Mouse (Mus musculus): ENCODE measurements at regions not wholly inside any gene's neighbourhood (a gene's known extent, or its start where the extent isn't known, plus 50 kb on each side); places are given as distances from the start of the nearest gene placed in this dataset.

GRCm38 (mm10) chr2:75114375-75114774 lies 288.8 kb downstream of the Mtx2 start:
- ATAC-seq (ENCODE audit: insufficient read depth): no peak
- WGBS (ENCODE audit: insufficient replicate concordance): 25% methylated on average over 6 of the region's 6 CpGs

DNA sequence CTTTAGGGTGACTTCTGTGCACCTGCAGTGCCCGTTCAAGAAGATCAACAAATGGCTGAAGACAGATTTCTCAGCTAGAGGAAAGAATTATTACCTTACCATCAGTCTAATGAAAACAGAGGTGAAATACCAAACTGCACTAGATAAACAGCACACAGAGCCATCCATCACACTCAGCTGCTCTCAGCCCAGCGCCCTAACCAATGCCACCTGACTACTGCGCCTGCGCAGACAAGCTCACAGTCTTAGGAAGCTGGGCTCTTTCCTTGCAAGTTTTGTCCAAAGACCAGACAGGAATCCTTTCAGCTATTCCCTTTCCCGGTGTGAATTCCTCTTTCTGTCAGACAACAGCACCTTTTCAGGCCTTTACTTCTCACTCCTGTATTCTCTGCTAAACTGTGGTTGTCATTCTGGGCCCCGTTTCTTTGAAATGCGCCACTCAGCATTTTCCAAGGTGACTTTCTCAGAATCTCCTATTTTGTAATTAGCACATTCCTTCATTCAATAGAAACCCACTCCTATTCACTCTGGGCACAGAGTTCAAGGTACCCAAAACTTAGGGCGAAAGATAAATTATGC lies 292.8 kb downstream of the Mtx2 start:
- Histone ChIP-seq H3K36me3 (replicated peaks) (no peaks in the 10 kb centered on the region), H3K27me3 (no peaks in the 10 kb centered on the region), H3K9me3 (replicated peaks) (no peaks in the 10 kb centered on the region), H3K4me1 (replicated peaks) (no peaks in the 10 kb centered on the region), H3K4me2 (no peak overlapping the region), H3K27ac (replicated peaks) (no peak overlapping the region), H3K4me3 (replicated peaks) (no peak overlapping the region), H3K9ac (no peak overlapping the region)
- ATAC-seq (ENCODE audit: insufficient read depth): no peak
- WGBS (ENCODE audit: insufficient replicate concordance): 74% methylated on average over 8 of the region's 8 CpGs

More at GRCm38 (mm10) chr2:75114375-75114774, 288.8 kb downstream of the Mtx2 start:
- Histone ChIP-seq H3K4me2 (no peak overlapping the region), H3K27ac (replicated peaks) (no peak overlapping the region), H3K9me3 (replicated peaks) (no peaks in the 10 kb centered on the region), H3K27me3 (no peaks in the 10 kb centered on the region), H3K9ac (no peak overlapping the region), H3K36me3 (replicated peaks) (no peaks in the 10 kb centered on the region), H3K4me1 (replicated peaks) (no peaks in the 10 kb centered on the region), H3K4me3 (replicated peaks) (no peak overlapping the region)

GRCm38 (mm10) chr2:75119599-75119998 lies 294.0 kb downstream of the Mtx2 start:
- Histone ChIP-seq H3K9me3 (replicated peaks) (no peaks in the 10 kb centered on the region), H3K4me2 (no peak overlapping the region), H3K27ac (replicated peaks) (no peak overlapping the region), H3K4me3 (replicated peaks) (no peak overlapping the region), H3K36me3 (replicated peaks) (no peaks in the 10 kb centered on the region), H3K27me3 (no peaks in the 10 kb centered on the region), H3K4me1 (replicated peaks) (no peaks in the 10 kb centered on the region), H3K9ac (no peak overlapping the region)
- WGBS (ENCODE audit: insufficient replicate concordance): 70% methylated on average over 9 of the region's 9 CpGs
- no peak for ATAC-seq (ENCODE audit: insufficient read depth)

- no peak overlapping the region for H3K27ac ChIP-seq (replicated peaks)
- no peak for ATAC-seq (ENCODE audit: insufficient read depth)
- no peak overlapping the region for H3K9ac ChIP-seq
- H3K9me3 ChIP-seq (replicated peaks): no peaks in the 10 kb centered on the region
- H3K4me3 ChIP-seq (replicated peaks): no peak overlapping the region
- peaks cover 33% of the 10 kb centered on the region for H3K27me3 ChIP-seq
- peaks cover 4% of the 10 kb centered on the region; the same call in 1 of the 2 replicates for H3K4me1 ChIP-seq (replicated peaks)
- no peaks in the 10 kb centered on the region for H3K36me3 ChIP-seq (replicated peaks)
- 58% methylated on average over 10 of the region's 10 CpGs for WGBS (ENCODE audit: insufficient replicate concordance)
- no peak overlapping the region for H3K4me2 ChIP-seq
Observed at GRCm38 (mm10) chr2:75133298-75134080, 307.9 kb downstream of the Mtx2 start.

GRCm38 (mm10) chr2:75136618-75137017 lies 311.0 kb downstream of the Mtx2 start:
- H3K9ac ChIP-seq: no peak overlapping the region
- WGBS (ENCODE audit: insufficient replicate concordance): 25% methylated on average over 8 of the region's 8 CpGs
- no peak overlapping the region for H3K4me2 ChIP-seq
- no peak overlapping the region for H3K27ac ChIP-seq (replicated peaks)
- H3K4me1 ChIP-seq (replicated peaks): peaks cover 4% of the 10 kb centered on the region; the same call in 1 of the 2 replicates
- no peaks in the 10 kb centered on the region for H3K9me3 ChIP-seq (replicated peaks)
- no peaks in the 10 kb centered on the region for H3K36me3 ChIP-seq (replicated peaks)
- no peak overlapping the region for H3K4me3 ChIP-seq (replicated peaks)
- no peak for ATAC-seq (ENCODE audit: insufficient read depth)
- peaks cover 53% of the 10 kb centered on the region for H3K27me3 ChIP-seq

DNA sequence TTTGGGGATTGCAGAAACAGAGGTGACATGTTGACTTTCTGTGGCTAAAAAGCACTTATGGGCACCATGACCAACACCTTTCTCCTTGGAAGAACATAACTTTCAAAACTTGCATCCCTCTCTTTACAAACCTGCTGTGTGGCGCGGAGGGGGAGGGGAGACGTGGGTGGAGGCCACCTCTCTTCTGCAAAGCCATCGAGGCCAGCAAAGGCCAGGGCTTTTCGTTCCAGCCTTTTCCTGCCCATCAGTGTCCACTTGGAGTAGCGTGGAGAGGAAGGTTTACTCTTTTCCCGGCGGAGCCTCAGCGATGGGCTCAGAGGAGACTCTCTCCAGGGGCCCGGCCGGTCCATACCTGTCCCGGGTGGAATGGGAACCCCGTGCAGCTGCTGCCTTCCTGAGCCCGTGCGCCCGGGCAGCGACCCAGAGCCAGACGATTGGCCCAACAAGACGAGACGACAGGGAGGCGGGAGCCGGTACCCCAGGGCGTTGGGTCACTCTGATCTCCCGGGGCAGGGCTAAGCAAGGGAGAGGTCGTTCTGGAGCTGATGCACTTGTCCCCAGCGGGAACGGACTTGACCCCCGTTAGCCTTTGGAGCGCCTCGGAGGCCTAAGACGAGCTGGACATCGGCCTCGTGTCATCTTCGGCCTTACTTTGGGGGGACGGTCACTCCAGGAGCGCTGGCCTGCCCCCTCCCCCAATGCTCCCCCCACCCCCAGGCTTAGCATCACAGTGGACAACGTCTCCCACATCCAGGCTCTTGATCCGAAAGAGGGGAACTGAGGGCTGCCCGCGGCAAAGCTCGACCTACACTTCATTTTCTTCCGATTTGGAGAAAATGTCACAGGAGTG lies 311.8 kb downstream of the Mtx2 start:
- no peaks in the 10 kb centered on the region for H3K9me3 ChIP-seq (replicated peaks)
- H3K27ac ChIP-seq (replicated peaks): no peak overlapping the region
- peaks cover 53% of the 10 kb centered on the region for H3K27me3 ChIP-seq
- no peak for ATAC-seq (ENCODE audit: insufficient read depth)
- no peak overlapping the region for H3K9ac ChIP-seq
- peak overlapping the region; percentile 50 for H3K4me2 ChIP-seq
- WGBS (ENCODE audit: insufficient replicate concordance): 2% methylated on average over 41 of the region's 42 CpGs
- H3K4me1 ChIP-seq (replicated peaks): peaks cover 4% of the 10 kb centered on the region; the same call in 1 of the 2 replicates
- H3K4me3 ChIP-seq (replicated peaks): peak overlapping the region; percentile 18
- no peaks in the 10 kb centered on the region for H3K36me3 ChIP-seq (replicated peaks)

GRCm38 (mm10) chr2:75137983-75138745 lies 312.6 kb downstream of the Mtx2 start:
- no peaks in the 10 kb centered on the region for H3K36me3 ChIP-seq (replicated peaks)
- no peaks in the 10 kb centered on the region for H3K9me3 ChIP-seq (replicated peaks)
- peaks cover 4% of the 10 kb centered on the region; the same call in 1 of the 2 replicates for H3K4me1 ChIP-seq (replicated peaks)
- ATAC-seq (ENCODE audit: insufficient read depth): no peak
- no peak overlapping the region for H3K27ac ChIP-seq (replicated peaks)
- H3K27me3 ChIP-seq: peaks cover 56% of the 10 kb centered on the region
- WGBS (ENCODE audit: insufficient replicate concordance): 6% methylated on average over 29 of the region's 29 CpGs
- H3K4me2 ChIP-seq: peak overlapping the region; percentile 50
- peak overlapping the region; percentile 18 for H3K4me3 ChIP-seq (replicated peaks)
- H3K9ac ChIP-seq: no peak overlapping the region

DNA sequence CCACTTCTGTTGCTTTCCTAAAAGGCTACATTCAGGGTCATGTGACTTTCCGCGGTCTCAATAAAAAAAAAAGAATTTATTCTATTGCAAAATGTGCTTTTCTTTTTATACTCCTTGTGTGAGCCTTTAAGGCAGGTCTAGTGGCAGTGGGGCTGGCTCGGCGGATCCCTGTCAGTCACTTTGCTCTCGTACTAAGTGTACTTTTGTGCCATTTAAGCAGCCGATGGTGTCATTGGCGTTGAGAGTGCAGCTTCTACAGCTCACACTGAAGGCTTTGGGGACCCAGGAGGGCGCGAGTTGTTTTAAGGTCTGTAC lies 313.1 kb downstream of the Mtx2 start:
- Histone ChIP-seq H3K4me1 (replicated peaks) (peaks cover 4% of the 10 kb centered on the region; the same call in 1 of the 2 replicates), H3K9ac (no peak overlapping the region), H3K27me3 (peaks cover 58% of the 10 kb centered on the region), H3K36me3 (replicated peaks) (no peaks in the 10 kb centered on the region), H3K4me2 (no peak overlapping the region), H3K9me3 (replicated peaks) (no peaks in the 10 kb centered on the region), H3K4me3 (replicated peaks) (no peak overlapping the region), H3K27ac (replicated peaks) (no peak overlapping the region)
- no peak for ATAC-seq (ENCODE audit: insufficient read depth)
- WGBS (ENCODE audit: insufficient replicate concordance): 30% methylated on average over 9 of the region's 9 CpGs

- Histone ChIP-seq H3K4me3 (replicated peaks) (no peak overlapping the region), H3K36me3 (replicated peaks) (no peaks in the 10 kb centered on the region), H3K27ac (replicated peaks) (no peak overlapping the region), H3K4me1 (replicated peaks) (peaks cover 4% of the 10 kb centered on the region; the same call in 1 of the 2 replicates), H3K9ac (no peak overlapping the region), H3K4me2 (no peak overlapping the region), H3K27me3 (peaks cover 59% of the 10 kb centered on the region), H3K9me3 (replicated peaks) (no peaks in the 10 kb centered on the region)
- no peak for ATAC-seq (ENCODE audit: insufficient read depth)
- 43% methylated on average over 2 of the region's 2 CpGs for WGBS (ENCODE audit: insufficient replicate concordance)
Observed at GRCm38 (mm10) chr2:75139544-75139943, 313.9 kb downstream of the Mtx2 start.

- H3K9ac ChIP-seq: no peak overlapping the region
- H3K4me1 ChIP-seq (replicated peaks): peaks cover under 1% of the 10 kb centered on the region; the same call in 1 of the 2 replicates
- H3K4me3 ChIP-seq (replicated peaks): no peak overlapping the region
- ATAC-seq (ENCODE audit: insufficient read depth): no peak
- H3K27ac ChIP-seq (replicated peaks): no peak overlapping the region
- WGBS (ENCODE audit: insufficient replicate concordance): 24% methylated on average over 2 of the region's 2 CpGs
- H3K27me3 ChIP-seq: peaks cover 45% of the 10 kb centered on the region
- no peak overlapping the region for H3K4me2 ChIP-seq
- H3K36me3 ChIP-seq (replicated peaks): no peaks in the 10 kb centered on the region
- no peaks in the 10 kb centered on the region for H3K9me3 ChIP-seq (replicated peaks)
Observed at GRCm38 (mm10) chr2:75142675-75143074, 317.1 kb downstream of the Mtx2 start.

Data from liver, embryonic 15.5 days (tissue).